Mouse (Mus musculus) heart, adult 11 months (tissue): ENCODE measurements at regions not wholly inside any gene's neighbourhood (a gene's known extent, or its start where the extent isn't known, plus 50 kb on each side); places are given as distances from the start of the nearest gene placed in this dataset.

ENCODE experiments used
- DNase-seq: peaks from one replicate; pipeline ENCODE4 v3.0.0; 2022

GRCm38 (mm10) chr9:118326656-118327055 lies 151.4 kb upstream of the Eomes start:
- DNase-seq: no peak

- no peak for DNase-seq
Measured at GRCm38 (mm10) chr9:118327904-118328303, 150.1 kb upstream of the Eomes start.

GRCm38 (mm10) chr9:118341401-118341800 lies 136.6 kb upstream of the Eomes start:
- DNase-seq: no peak

- no peak for DNase-seq
Measured at GRCm38 (mm10) chr9:118354911-118355310, 123.1 kb upstream of the Eomes start.

DNA sequence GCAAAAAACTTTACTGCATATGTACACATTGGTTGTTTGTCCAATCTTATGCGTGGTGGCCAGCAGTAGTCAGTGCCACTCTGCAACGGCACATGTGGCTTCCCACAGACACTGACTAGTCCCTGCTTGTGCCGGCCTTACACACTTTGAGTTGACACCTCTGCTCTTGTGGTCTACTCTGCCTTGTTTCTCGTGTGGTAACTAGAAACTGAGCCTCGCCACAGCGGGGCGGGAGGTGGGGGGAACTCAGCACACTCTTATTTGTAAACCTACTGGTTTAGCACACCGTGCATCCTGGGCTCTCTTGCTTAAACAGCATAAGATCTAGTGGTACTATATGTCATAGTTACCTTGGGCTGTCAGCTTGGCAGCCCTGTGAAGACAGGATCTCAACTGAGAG lies 120.6 kb upstream of the Eomes start:
- no peak for DNase-seq

GRCm38 (mm10) chr9:118363929-118364328 lies 114.1 kb upstream of the Eomes start:
- no peak for DNase-seq

- DNase-seq: no peak
Measured at GRCm38 (mm10) chr9:118365431-118365830, 112.6 kb upstream of the Eomes start.

DNA sequence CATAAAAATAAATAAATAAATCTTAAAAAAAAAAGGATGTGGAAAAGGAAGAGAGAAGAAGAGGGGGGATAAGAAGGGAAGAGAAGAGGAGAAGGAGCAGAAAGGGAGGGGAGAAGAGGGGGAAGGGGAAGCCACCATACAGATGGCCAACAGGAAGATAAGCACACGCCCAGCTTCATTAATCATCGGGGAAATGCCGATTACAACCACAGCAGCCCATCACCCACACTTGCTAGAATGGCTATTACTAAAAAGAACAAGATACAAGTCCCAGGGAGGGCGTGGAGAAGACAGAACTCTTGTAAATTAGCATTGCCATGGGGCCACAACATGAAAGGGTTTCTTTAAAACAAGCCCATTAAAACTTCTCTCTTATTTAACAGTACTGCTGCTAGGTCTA lies 110.7 kb upstream of the Eomes start:
- no peak for DNase-seq

DNA sequence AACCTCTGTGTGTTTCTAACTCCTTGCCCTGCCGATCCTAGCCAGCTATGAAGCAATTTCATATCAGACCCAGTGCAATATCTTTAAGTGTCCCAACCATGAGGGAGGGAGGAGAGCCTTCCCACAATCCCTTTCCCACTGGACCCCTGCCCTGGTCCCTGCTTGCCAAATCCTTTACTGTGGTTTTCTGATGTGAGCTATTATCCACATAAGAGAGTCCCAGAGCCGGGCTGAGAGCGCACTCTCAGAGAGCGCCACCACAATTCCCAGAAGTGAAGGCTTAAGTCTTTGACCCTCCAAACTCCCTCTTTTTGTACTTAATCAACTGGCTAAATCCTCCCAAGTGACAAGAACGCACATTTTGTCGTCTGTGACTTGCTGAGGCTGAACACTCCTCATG lies 107.4 kb upstream of the Eomes start:
- DNase-seq: peak; percentile 88

DNA sequence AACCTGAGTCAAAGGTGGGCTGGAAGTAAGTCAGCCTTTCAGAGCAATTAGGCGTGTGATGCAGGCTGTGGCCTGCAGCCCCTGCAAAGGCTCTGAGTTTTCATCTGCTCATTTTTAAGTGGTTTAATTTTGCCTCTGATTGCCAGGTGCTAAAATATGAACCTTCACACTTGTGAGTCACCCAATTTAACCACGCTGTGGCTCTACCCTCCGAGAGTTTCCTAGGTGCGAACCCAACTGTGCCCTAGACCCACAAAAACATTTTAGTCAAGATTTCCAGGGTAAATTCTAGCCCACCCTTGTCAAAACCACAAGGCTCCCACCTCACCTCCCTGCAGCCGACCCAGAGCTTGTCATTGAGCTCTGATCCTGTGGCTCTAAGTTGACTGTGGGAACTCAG lies 103.3 kb upstream of the Eomes start:
- DNase-seq: no peak

DNA sequence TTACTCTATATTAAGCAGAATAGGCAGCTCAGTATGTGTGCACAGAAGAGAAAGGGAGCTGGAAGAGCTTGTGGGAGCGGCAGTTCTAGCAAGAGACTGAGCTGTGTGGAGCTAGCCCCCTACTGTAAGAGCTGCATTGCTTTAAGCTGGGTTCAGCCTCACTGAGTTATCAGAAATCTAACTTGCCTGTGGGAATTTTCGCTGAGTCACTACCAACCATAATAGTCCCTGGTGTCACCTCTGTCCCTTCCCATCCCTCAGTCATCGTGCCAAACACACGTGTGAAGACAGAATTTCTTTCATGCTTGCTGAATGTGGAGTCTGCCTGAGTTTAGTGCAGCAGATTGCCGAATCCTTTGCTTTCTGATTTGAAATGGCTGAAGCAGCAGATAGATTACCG lies 99.0 kb upstream of the Eomes start:
- DNase-seq: no peak

DNA sequence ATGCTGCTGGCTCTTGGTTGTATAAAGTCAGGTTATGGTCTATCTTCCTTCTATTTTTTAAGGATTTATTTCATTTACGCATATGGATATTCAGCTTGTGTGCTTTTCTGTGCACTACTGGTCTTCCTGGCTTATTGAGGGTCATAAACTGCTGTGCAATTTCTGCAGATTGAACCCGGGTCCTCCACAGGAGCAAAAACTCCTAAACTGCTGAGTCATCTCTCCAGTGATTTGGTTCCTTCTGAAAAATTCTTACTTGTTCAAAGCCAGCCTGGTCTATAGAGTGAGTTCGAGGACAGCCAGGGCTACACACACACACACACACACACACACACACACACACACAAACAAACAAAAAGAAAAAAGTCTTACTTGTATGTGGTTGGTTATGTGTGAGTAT lies 95.5 kb upstream of the Eomes start:
- no peak for DNase-seq

- no peak for DNase-seq
Measured at GRCm38 (mm10) chr9:118384610-118385009, 93.4 kb upstream of the Eomes start.

DNA sequence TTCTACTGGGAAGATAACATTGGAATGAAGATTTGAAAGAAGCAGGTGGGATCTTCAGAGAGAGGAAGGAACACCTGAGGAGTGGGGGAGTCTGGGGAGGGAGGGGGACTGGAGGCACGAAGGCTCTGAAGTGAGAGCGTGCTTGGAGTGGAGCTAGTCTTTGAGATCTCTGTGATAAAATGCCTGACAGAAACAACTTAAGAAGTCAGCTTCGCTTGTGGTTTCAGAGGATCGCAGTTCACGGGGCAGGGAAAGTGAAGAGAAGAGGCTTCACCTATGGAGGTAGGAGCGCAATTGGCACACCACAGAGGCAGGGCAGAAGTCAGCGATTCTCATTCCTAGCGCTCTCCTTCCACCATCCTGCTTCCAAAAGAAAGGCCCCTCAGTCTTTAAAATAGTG lies 90.4 kb upstream of the Eomes start:
- no peak for DNase-seq

- peak; percentile 91 for DNase-seq
Measured at GRCm38 (mm10) chr9:118389481-118390334, 88.3 kb upstream of the Eomes start.

DNA sequence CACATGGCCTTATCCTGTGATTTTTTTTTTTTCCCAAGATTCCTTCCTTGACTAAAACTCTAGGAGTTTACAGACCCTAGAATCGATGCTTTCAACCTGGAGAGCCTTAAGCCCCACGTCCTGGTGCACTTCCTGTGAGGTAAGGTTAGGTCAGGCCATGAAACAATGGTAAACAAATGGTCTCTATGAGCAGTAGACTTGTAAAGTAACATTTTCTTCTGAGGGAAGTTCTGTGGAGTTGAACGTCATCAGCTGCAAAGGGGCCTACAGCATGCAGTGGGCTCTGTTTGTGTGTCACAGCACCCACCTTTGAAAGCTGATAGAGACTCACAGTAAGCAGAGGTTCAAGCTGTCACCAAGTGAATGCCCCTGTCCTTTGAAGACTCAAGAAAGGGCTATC lies 87.3 kb upstream of the Eomes start:
- no peak for DNase-seq

GRCm38 (mm10) chr9:118391715-118392114 lies 86.3 kb upstream of the Eomes start:
- no peak for DNase-seq

- DNase-seq: no peak
Measured at GRCm38 (mm10) chr9:118392796-118393195, 85.2 kb upstream of the Eomes start.

GRCm38 (mm10) chr9:118393567-118393966 lies 84.4 kb upstream of the Eomes start:
- DNase-seq: no peak

GRCm38 (mm10) chr9:118396425-118397053 lies 81.5 kb upstream of the Eomes start:
- no peak for DNase-seq

DNA sequence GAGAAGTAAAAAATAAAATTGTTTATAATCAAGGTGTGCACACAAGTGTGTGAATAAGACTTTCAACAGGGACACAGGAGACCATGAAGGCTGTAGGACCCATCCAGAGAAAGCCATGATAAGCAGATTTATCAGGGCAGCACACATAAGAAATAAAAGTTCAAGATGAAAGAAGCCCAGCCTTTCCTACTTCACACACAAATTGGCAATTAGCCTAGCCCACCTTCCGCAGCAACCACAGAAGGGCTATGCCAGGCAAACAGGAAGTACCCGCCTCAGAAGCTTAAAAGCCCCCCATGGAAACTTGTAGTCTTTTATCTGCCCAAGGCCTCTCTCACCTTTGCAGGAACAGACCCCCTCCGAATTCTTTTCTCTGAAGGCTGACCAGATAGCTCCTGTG lies 77.5 kb upstream of the Eomes start:
- no peak for DNase-seq

- DNase-seq: no peak
Measured at GRCm38 (mm10) chr9:118401170-118401569, 76.8 kb upstream of the Eomes start.

GRCm38 (mm10) chr9:118404867-118405266 lies 73.1 kb upstream of the Eomes start:
- no peak for DNase-seq

DNA sequence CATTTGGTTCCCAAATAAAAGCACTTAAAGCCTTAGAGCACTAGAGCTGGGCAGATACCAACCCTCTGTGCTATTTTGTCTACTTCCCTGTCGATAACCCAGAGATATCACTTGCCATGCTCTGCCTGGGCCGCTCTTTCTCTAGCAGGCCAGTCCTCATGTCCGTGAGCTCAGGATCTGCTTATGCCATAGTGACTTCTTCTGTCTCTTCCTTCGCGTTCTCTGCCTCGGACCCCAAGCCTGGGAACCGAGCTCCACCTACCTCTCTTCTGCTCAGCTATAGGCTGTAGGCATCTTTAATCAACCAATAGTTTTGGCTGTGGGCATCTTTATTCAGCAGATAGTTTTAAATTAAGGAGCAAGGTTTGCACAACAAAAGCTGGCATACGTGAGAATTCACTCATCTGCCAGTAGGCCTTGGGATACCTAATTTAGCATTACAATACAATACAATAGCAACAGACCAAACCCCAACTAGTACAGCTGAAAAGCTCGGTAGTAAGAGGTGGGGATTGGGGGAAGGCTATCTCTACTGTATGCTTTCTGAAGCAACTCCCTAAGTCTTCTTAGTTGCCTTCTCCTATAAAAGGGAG lies 72.0 kb upstream of the Eomes start:
- DNase-seq: no peak
